Mouse (Mus musculus): Measurements from ENCODE around the gene Rnf220. TPM values are rescaled to one million over a fixed set of nuclear protein-coding genes. Genes with fewer than 3 reads are reported as not detected.

Rnf220 gene
- total and polyA plus RNA-seq, 3 experiments, result 64.4 to 117 (median 86.8) TPM

DNA sequence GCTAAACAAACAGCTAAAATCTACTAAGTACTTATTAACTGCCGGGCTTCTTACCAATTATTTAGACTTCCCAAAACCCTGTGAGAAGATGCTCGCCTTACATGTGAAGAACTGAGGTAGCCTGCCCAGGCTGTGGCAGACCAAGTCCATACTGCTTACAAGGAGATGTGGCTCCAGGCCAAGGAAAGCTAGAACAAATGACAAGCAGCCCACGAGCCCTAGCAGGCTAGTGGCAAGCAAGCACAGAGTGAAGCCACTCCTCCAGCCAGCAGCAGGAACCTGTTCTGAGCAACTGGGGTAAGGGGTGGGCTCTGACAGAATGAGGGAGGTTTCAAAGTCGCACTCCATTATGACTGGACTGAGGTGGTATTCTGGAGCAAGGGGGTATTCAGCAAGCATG, 222.1 kb downstream of the Rnf220 start:
- no peak overlapping the region for H3K9ac ChIP-seq (ENCODE audit: insufficient read depth, low read depth)
- H3K27ac ChIP-seq (ENCODE audit: insufficient read depth, low read depth), result no peak overlapping the region
- dilution Hi-C loops (cut with MboI; ENCODE audit: extremely low pct_ligation_motif_present, extremely low pct_unique_long_range_greater_than_20kb, low sequenced_read_pairs) (no loop called here), in situ Hi-C loops (cut with MboI; ENCODE audit: low pct_ligation_motif_present, low pct_unique_long_range_greater_than_20kb, low sequenced_read_pairs) (no loop called here)
- peaks cover 11 to 31% of the 10 kb centered on the region in 2 experiments for H3K4me1 ChIP-seq (ENCODE audit: control insufficient read depth in 1 of 2, insufficient read depth in 2 of 2)
- no peak overlapping the region for H3K4me2 ChIP-seq (ENCODE audit: insufficient read depth, low read depth, poor library complexity, severe bottlenecking)
- H3K9me3 ChIP-seq (replicated peaks; ENCODE audit: low read length), result peaks cover 34% of the 10 kb centered on the region
- no peak for DNase-seq (ENCODE audit: extremely low read depth)
- no peak overlapping the region for H3K4me3 ChIP-seq (replicated peaks in 1 of 3; ENCODE audit: low read depth in 2 of 3, low read length in 2 of 3, poor library complexity in 1 of 3)
- H3K27me3 ChIP-seq (replicated peaks), result no peaks in the 10 kb centered on the region
- peaks cover 72 to 94% of the 10 kb centered on the region in 2 experiments for H3K36me3 ChIP-seq (replicated peaks in 1 of 2; ENCODE audit: control insufficient read depth in 1 of 2, insufficient read depth in 1 of 2, low read length in 1 of 2)
- no peaks in the 10 kb centered on the region for H3K79me2 ChIP-seq (replicated peaks; ENCODE audit: control insufficient read depth, extremely low read depth, insufficient read depth, poor library complexity, severe bottlenecking)
- TF ChIP-seq USF1 (IDR thresholded peaks at IDR 0.05; ENCODE audit: low read depth, low read length) (no peak), NELFE (IDR thresholded peaks at IDR 0.05; ENCODE audit: low read depth, low read length) (no peak), CTCF (conservative IDR thresholded peaks at IDR 0.05 in 1 of 2, IDR thresholded peaks at IDR 0.05 in 1 of 2; ENCODE audit: low read depth in 2 of 2, low read length in 2 of 2) (no peak), CHD2 (IDR thresholded peaks at IDR 0.05; ENCODE audit: low read length) (no peak), UBTF (IDR thresholded peaks at IDR 0.05; ENCODE audit: low read depth, low read length) (no peak), MAFK (IDR thresholded peaks at IDR 0.05; ENCODE audit: insufficient replicate concordance, low read length) (no peak), JUND (conservative IDR thresholded peaks at IDR 0.05; ENCODE audit: low read depth, low read length) (no peak), GABPA (IDR thresholded peaks at IDR 0.05; ENCODE audit: insufficient replicate concordance, low read depth, low read length) (no peak)

DNA sequence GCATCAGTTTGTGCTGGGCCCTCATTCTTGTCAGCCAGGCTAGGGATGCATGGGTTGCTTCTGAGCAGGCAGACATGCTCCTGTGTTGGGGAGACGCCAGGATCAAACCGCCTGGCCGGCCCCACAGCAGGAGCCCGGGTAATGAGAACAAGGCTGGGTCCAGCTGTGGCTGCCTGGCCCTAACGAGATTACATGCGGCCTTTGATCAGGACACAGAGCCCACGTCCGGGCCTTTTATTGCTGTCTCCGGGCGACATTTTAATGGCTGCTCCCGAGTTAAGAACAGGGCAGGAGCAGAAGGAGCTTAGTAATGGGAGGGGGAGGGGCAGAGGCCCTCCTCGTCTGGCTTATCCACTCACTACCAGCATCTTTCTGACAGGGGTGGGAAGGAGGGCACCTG, 224.4 kb downstream of the Rnf220 start:
- Histone ChIP-seq H3K36me3 (replicated peaks in 1 of 2; ENCODE audit: control insufficient read depth in 1 of 2, insufficient read depth in 1 of 2, low read length in 1 of 2) (peaks cover 53 to 71% of the 10 kb centered on the region in 2 experiments), H3K27me3 (replicated peaks) (no peaks in the 10 kb centered on the region), H3K4me1 (ENCODE audit: control insufficient read depth in 1 of 2, insufficient read depth in 2 of 2) (peaks cover 5 to 18% of the 10 kb centered on the region in 2 experiments; a peak in 3 of 4 replicates), H3K9ac (ENCODE audit: insufficient read depth, low read depth) (no peak overlapping the region), H3K4me3 (replicated peaks in 1 of 3; ENCODE audit: low read depth in 2 of 3, low read length in 2 of 3, poor library complexity in 1 of 3) (no peak overlapping the region), H3K9me3 (replicated peaks; ENCODE audit: low read length) (peaks cover 34% of the 10 kb centered on the region), H3K4me2 (ENCODE audit: insufficient read depth, low read depth, poor library complexity, severe bottlenecking) (no peak overlapping the region), H3K79me2 (replicated peaks; ENCODE audit: control insufficient read depth, extremely low read depth, insufficient read depth, poor library complexity, severe bottlenecking) (no peaks in the 10 kb centered on the region), H3K27ac (ENCODE audit: insufficient read depth, low read depth) (no peak overlapping the region)
- in situ Hi-C loops (cut with MboI; ENCODE audit: low pct_ligation_motif_present, low pct_unique_long_range_greater_than_20kb, low sequenced_read_pairs) (no loop called here), dilution Hi-C loops (cut with MboI; ENCODE audit: extremely low pct_ligation_motif_present, extremely low pct_unique_long_range_greater_than_20kb, low sequenced_read_pairs) (no loop called here)
- TF ChIP-seq GABPA (IDR thresholded peaks at IDR 0.05; ENCODE audit: insufficient replicate concordance, low read depth, low read length) (no peak), TCF12 (IDR thresholded peaks at IDR 0.05; ENCODE audit: low read depth, low read length) (no peak), NELFE (IDR thresholded peaks at IDR 0.05; ENCODE audit: low read depth, low read length) (no peak), KAT2A (IDR thresholded peaks at IDR 0.05; ENCODE audit: insufficient replicate concordance, low read length) (no peak), USF1 (IDR thresholded peaks at IDR 0.05; ENCODE audit: low read depth, low read length) (no peak), E2F4 (IDR thresholded peaks at IDR 0.05; ENCODE audit: insufficient replicate concordance, low read depth, low read length) (no peak), MYC (IDR thresholded peaks at IDR 0.05; ENCODE audit: low read depth, low read length) (no peak), JUND (conservative IDR thresholded peaks at IDR 0.05; ENCODE audit: low read depth, low read length) (no peak), RCOR1 (conservative IDR thresholded peaks at IDR 0.05; ENCODE audit: low read depth, low read length) (no peak), ZMIZ1 (IDR thresholded peaks at IDR 0.05; ENCODE audit: low read depth, low read length) (no peak), ELF1 (IDR thresholded peaks at IDR 0.05; ENCODE audit: low read depth, low read length) (no peak), POLR2AphosphoS2 (IDR thresholded peaks at IDR 0.05; ENCODE audit: low read depth, low read length) (no peak)
- no peak for DNase-seq (ENCODE audit: extremely low read depth)

Measured in CH12.LX (cell line).